Mouse (Mus musculus): Measurements from ENCODE around the gene Ksr1.
A peak's percentile ranks its signal among the peaks of the same experiment; 100 is the strongest.
"Not testable (repeated sequence)": the region's sequence is repeated elsewhere in the genome, so short reads cannot be mapped to it uniquely, and the experiment has no call there.

Gene Ksr1

DNA sequence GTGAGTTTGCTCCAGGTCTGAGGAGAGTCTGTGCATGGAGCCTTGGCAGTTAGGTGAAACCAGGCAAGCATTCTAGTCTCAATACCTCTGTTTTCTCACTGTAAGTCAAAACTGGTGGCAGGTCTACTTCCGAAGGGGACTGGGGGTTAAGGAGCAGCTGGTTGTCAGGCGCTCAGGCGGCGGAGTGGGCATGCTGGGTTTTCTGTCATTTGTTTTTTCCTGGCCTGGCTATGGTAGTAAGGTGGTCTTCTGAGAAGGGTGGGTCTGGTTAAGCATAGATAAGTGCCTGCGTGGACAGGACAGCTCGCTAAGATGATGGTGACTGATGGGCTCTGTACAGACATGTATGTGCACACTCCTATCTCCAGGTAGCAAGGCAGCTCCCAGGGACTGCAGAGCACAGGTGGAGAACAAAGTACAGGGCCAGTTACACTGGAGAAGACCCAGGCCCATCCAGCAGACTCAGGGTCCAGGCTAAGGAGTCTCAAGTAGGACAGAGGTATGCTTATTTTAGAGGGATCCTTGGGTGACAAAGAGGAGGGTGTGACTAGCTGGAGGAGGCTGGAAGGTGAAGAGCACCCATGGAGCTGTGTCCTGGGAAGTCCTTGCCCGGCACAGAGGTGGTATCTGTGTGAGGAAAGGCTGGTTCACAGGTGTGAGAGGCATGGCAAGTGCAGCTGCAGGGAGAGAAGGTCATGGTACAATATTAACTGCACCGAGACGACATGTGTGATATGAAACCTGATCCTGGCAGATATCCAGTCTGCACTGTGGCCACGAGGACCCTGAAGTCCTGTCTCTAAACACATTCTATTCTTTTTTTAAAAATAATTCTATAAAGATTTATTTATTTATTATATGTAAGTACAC lies 142.2 kb downstream of the Ksr1 start:
- peak; percentile 60 for DNase-seq

DNA sequence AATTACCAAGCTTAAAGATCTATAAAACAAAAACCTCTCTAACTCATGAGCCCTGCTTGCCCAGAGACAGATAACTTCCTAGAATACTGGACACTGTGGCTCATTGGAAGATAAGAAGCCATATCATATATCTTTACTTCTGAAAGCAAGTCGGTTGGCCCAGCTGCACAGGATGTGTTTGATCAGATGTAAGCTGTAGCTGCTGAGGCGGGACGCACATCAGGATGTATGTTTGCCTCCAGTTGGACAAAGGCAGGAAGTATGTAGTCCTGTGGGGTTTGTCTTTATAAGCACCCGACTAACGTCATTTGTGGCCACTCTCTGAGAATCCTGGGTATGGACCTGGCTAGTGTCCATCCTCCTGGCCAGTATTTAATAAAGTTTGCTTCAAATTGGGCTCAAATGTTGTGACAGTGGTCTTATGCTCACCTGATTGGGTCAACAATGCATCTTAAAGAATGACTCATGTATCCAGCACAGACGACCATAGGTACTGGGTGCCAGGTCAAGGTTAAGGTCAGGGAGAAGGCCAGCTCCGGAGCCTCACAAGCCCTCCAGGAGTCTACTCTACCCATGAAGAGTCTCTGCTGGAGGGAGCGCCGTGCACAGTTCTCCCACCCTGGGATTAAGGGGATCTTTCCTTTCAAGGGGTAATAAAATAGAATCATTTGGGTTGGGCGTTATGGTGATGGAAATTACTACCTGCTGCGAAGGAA lies 143.0 kb downstream of the Ksr1 start:
- DNase-seq = peak; percentile 82

DNA sequence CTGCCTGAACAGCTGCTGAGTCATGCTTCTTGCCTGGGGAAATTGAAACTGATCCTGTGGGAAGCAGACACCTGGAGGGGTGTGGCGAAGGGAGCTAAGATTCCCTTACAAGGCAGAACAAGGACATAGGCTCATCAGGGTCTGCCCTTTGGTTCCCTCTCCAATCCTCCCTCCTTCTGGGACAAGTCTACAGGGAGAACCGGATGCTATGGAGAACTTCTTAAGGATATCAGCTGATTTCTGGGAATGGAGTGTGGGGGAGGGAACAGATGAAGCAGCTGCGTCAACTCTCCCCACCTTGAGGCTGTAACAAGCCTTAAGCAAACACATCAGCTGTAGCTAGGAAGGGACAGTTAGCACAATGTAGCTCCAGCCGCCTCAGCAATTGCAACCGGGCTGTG lies 143.7 kb downstream of the Ksr1 start:
- DNase-seq = peak; percentile 40

DNA sequence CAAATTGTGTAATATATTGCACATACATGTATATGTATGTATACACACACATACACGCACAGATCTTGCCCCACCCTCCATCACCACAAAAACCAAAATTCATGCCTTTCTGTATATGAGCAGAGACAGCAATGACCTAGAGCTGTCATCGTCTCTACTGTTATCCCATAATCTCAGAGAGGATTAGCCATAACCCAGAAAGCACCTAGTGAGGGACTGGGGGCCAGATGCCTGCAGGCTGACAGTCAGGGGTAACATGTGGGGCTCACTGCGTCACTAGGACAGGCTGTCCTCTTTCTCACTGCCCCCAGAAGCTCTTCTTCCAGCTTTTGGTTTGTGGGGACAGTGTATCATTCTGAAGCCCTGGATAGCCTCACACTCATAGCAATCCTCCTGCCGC lies 144.3 kb downstream of the Ksr1 start:
- DNase-seq = peak; percentile 19

DNA sequence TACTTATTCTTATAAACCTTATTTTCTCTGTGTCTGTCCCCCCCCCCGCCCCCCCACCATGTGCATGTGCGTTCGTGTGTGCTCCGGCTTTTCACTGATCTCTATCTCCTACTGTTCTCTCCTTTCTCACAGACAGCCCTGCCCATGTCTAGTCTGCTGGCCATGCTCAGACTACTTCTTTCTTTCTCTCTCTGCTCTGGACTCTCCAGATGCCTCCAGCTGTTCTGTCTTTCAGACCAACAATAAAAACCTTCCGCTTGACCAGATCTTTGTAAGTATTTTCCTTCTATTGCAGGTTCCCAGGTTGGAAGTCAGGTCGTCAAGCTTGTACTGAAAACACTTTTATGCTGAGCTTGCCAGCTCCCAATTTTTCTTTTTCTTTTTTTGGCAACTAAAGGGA lies 147.1 kb downstream of the Ksr1 start:
- DNase-seq = peak; percentile 11

DNA sequence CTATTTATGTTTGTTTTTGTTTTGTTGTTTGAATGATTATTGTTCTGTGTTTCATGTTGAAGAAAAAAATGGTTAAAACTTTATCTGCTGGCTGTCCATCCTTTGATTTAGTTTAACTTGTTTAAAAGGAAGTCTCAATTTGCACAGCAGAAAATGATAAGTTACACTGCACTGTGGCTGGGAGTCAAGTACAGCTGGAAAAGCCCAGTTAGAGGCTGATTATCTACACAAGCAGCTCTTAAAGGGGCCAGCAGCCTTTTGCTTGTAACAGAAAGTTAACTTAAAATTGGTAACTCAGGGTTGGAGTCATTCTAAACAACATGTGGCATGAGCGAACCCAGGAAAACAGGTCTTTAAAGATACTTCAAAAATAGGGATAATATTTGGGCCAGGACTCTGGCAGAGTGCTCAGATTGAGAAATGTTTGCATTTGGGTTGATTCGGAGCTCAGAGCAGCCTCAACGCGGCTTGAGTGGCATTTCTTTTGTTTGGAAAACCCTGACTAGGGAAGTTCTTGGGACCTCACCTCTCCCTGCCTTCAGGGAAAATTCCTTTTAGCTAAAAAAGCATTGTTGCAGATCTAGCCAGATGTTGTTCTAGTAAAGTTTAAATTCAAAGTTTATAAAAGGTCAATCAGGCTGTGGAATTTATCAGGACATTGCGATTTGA lies 155.2 kb downstream of the Ksr1 start:
- DNase-seq = not testable (repeated sequence)

DNA sequence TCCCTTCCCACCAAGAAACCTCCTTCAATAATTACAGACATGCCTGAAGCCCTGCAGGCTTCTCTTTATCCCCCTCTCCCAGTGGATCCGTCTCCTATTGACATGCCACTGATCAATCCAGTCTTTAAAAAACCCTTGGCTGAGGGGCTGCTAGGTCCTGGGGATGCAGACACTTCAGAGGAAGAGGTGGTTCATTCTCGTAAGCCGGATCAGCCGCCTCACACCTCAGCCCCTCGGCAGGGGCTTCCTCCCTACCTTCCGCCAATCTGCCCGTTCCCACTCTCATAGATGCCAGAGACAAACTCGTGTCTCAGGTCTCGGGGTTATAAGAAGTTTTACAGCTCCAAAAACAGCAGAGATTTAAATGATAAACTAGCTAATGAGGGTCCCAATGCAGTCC lies 156.1 kb downstream of the Ksr1 start:
- no peak for DNase-seq

DNA sequence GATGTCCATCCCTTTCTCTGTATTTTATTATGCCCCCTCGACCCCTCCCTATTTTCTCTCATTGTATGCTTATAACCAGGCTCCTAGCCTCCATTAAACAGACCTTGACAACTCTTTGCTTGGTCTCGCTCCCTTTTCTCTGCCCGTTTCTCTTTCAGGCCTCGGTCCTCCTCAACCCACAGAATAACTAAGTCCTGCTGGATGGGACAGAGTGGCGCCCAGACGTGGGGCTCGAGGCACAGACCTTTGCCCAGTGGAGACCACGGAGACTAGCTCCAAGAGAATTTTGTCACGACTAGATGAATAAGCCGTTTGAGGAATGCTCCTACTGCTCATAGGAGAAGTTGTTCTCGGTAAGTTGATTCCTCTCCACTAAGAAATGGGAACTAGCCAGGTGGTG lies 157.0 kb downstream of the Ksr1 start:
- not testable (repeated sequence) for DNase-seq

DNA sequence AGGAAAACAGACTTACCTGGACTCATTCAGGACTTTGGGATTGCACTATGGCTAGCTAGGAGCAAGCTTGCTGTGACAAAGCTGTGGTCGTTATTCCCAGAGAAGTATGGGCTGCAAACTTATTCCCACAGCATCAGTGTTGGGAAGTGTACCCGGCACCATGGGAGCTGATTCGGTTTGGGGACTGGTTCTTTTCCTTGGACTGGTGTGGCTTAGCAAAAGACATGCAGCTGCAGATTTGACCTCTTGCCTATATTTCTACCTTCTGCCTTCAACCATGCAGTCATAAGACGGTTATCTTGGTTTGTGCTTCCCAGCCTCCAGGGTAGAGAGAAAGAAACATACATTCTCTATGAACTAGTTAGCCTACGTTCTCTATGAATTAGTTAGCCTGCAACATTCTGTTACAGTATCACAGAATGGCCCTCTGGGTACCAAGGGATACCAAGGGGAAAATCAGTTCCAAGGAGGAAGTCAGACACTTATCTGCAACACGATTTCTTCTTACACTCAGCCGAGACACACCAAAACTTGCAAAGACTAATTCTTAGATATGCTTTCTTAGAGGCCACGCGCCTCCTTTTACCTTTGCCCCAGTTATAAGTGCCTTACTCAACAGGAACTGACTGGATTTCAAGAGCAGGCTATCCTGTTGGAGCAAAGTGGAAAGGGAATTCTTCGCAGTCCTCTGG lies 159.8 kb downstream of the Ksr1 start:
- no peak for DNase-seq

DNA sequence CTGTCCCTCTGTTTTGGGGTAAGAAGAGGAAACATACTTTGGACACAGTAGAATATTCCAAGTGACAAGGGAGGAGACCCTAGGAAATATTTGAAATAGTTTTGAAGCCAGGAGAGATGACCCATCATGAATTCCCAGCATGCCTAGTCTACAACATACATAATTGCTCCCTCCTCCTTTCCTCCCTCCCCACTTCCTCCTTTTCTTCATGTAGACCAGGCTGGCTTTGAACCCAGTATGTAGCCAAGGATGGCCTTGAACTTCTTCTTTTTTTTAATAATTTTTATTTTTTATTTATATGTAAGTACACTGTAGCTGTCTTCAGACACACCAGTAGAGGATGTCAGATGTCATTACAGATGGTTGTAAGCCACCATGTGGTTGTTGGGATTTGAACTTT lies 160.7 kb downstream of the Ksr1 start:
- no peak for DNase-seq

DNA sequence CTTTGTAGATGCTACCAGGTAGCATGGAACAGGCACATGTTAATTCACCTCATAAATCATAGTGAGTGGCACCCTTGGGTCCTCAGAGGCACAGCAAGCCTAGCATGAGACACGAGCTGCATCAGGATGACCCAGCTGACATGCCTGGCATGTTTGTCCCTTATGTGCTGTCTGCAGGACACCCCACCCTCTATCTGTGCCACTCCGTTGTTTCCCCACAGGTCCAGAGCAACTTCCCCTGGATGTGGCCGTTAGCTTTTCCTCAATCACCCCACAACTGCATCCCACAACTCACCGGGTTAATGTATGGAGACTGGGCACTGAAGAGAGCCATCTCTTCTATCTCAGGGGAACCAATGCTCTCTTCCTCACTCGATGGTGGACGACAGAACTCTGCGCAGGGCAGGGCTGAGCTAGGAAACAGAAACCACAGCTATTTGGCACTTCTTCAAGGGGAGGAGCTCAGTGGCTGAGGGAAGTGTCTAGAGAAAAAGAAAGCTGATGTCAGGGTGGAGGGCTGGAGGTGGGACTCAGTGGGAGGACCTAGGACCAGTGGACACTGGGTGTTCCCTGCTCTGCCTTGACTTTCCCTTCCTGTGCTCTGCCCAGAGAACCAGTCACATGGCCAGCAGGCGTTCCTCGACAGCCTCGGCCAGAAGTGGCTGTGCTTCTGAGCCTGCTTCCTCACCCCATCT lies 161.6 kb downstream of the Ksr1 start, which contains the start of gene Lgals9:
TSS of gene Lgals9 (minus strand) at position 464 of the 695 bp plus-strand sequence.
- peak; percentile 75 for DNase-seq

DNA sequence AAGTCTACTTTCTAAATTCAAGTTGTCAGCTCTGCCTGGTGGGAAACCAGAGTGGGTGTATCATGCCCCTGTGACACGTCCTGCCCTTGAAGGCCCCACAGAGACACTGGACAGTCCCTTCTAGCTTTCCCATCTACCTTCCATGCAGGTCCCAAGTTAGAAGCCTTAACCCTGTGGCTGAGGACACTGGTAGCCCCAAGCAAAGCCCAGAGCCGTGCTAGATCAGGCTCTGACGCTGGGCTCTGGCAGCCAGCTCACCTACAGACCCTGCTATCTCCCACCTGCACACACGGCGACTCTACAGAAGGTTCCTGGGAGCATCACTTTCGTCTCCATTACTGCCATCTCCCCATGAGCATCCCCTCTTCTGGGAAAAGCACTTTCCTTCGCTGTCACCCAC lies 162.7 kb downstream of the Ksr1 start:
- peak; percentile 32 for DNase-seq

DNA sequence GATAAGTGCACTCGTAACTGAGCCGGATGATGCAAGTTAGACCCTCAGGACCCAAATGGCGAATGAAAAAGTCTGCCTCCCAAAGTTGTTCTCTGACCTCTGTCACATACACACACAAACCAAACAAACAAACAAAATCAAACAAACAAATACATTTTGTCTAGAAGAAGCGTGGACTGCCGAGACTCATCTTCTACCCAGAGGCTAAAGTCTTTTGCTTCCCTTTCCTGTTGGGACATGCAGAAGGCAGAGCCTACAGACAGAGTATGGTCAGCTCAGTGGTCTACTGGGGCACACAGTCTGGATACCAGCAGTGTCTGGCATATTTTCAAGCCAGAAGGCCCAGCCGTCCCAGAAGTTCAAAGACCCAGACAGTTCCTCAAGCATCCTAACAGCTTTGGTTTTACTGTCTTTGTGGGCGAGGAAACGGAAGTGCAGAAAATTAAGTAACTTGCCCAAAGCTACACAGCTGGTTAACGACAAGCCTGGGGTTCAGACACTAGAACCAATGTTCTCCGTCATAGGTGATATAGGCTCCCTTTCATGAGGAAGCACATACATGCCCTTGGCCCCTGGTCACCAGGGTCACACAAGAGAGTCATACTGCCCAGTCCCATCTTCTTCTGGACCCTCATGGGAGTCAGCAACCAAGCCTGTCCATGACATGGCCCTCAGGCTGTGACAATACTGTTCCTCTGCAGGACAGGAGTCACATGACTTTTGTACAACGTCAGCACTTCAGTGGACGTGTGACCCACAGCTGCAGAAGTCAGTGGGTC lies 163.5 kb downstream of the Ksr1 start:
- DNase-seq = peak; percentile 64

DNA sequence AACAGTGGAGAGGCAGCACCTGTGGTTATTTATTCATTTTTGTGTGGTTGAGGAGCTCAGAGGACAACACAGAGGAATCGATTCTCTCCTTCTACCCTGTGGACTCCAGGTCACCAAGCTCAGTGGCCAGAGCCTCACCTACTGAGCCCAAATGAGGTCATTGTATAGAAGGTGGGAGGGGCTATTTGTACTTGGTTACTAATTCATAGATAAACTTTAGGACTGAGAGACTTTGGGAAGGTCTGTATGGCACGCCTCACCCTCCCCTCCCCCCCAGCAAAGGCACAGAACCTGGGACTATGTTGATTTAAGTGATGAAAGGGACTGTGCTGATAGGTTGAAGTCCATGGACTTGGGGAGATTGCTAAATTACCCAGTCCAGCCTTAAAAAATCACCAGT lies 164.2 kb downstream of the Ksr1 start:
- no peak for DNase-seq

DNA sequence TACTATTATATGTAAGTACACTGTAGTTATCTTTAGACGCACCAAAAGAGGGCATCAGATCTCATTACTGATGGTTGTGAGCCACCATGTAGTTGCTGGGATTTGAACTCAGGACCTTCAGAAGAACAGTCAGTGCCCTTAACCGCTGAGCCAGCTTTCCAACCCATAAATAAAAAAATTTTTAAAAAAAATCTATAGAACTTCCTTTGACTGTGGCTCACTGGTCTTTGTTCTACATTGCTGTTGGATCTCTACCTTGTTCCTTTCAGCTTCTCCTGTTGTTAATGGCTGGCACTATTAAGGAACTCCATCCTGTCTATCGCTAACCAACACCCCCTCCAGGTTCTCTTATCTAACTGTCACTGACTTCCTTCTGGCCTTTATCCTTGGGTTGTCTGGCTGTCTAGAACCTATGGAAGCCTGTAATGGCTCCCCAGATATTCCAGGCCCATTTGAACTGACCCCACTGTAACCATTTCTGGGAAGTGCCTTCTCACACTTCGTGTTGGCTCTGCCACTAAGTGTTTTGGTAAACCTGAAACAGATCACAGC lies 166.0 kb downstream of the Ksr1 start:
- no peak for DNase-seq

DNA sequence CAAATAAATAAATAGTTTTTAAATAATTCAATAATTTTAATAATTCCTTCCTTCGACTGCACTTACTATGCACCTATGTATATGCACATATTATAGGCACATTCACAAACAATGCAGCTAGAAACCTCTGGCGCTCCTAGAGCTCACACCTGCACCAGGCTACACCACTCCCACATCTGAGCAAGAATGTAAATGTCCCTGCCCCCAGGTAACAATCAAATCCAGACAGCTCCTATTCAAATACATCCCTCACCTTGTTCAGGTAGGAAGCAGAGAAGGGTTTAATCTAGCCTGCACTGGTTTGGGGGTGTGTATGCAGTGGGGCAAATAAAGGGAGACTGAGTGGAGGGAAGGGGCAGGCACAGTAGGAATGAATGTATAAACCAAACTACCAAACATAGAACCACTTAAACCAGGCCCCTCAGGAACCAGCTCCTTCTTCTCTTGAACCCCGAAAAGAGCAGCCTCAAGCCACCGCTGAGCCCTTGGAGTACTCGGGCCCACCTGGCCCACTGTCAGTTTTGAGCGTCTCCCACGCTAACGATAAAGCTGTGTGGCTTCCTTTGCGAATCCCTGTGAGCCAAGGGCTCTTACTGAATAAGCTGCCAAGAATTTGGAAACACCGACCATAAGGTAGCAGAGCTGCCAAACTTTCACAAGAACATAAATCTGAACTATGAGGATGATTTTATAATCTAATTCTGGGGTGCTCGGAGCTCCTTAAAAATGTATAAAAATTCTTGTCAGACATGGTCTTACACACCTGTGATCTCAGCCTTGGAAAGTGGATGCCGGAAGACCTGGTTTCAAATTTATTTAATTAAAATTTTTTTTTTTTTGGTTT lies 167.8 kb downstream of the Ksr1 start:
- DNase-seq = no peak

DNA sequence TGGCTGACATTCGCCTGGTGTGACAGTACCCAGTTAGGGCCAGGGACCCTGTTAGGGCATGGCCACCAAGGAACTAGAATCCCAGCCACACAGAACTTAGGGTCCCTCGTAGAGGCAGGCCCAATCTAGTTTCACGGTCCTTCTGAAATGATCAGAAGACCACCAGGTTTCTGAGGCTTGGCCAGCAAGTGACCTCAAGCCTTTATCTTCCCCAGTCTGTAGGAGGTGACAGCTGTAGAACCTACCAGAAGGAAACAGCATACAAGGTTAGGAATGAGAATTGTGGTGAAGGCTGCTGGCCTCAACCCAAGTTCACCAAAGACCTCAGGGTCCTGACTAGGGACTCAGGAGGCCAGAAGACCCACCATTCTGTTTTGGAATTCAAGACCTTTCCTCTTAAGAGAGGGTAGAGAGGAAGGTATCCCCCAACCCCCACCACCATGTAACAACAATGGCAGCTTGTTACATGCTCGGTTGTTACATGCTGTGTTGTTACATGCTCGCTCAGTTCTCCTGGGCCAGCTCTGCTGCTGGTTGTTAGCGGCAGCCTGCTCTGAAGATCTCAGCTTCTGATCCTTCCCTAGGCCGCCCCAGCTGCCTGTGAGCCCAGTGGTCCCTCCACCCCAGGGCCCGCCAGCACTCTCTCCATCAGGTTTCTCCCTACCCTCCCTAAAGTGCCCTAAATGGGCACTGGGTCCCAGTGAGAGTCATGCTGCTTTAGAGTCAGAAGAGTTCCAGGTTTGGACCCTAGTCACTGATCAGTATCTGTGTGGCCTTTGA lies 169.3 kb downstream of the Ksr1 start:
- no peak for DNase-seq

DNA sequence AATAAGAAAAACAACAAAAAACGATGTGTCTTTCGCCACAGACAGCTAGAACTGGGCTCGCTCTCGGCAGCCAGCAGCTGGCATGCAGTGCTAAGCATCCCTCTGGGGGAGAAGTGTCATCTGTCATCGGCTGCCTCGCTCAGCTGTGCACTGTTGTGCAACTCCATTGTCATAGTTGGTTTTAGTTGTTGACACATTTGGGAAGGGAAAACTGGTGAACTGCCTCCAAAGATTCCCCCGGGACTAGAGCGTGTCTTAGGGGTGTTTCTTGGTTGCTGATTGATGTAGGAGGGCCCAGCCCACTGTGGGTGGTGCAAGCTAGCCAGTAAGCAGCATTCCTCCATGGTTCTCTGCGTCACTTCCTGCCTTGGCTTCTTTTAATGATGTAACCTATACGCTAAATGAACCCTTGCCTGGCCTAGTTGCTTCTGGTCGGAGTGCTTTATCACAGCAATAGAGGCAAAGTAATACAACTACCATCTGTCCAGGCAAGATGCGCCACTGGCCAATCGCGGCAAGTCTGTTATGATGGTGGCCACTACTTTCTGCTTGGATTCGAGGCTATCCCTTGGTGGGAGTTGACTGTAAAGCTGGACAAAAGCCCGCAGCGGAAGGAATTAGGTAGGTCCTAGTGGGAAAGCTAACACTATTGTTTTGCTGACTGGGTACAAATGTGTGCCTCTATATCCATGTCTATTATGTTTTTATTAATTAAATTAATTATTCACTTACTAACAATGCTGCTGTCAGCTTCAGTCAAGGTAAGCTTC lies 172.6 kb downstream of the Ksr1 start:
- DNase-seq = peak; percentile 54

Data from thymus, postnatal 14 days (tissue).